Mouse (Mus musculus): Measurements from ENCODE around the gene Atf6.

The Atf6 gene

DNA sequence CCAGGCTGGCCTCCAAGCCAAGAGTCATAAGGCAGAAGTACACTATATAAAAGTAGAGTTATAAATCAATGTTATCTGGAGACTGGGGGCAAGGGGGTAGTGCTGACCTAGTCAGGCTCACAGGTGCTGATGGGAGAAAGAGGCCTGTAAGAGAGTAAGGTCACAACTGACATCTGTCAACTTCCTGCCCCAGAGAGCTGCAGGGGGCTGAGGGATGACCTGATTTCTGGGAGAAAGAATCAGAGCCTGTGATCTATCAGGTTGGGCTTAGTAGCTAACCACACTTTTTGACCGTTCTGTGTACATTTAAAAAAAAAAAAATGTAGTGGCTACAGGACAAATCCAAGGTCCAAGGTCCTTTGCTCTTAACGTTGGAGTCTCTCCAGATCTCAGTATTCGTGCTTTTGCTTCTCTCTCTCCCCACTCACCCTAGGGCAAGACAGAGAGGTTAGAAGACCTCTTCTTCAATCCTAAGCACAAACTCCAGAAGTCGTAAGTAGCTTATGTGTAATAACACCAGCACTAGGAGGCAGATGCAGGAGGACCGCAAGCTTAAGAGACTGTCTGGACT lies 15.4 kb upstream of the Atf6 start:
- DNase-seq (ENCODE audit: low spot score in 2 of 2): no peak

DNA sequence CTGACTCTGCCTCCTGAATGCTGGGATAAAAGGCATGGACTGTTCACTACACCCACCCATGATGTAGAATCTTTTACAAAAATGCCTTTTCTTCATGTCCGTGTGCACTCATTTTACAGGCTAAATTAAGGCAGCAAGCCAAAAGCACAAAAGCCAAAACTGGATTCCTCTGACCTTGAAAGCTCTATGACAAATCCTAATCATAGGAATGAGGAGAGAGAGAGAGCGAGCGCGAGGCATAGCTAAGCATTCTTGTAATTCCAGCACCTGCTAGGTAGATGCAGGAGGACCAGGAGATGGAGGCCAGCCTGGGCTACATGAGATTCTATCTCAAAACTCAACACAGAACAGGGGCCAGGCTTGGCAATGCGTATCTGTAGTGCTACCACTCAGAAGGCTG lies 9.3 kb upstream of the Atf6 start:
- DNase-seq (ENCODE audit: low spot score in 2 of 2): no peak

DNA sequence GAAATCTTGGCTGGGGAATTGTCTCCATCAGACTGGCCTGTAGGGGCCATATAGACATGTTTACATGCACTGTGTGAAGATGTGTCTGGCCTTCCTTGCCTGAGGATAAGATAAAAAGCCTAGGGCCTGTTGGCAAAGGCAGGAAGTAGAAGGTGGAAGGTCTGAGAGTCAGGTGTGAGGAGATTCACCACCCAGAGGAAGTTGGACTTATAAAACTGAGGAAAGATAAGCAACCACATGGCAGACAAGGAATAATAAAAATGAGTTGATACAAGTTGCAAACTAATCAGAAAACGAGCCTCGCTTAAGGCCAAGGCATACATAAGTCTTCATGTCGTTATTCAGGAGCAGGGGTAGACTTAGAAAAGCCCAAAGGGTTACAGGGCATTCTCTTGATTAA lies 8.1 kb upstream of the Atf6 start:
- no peak for DNase-seq (ENCODE audit: low spot score in 2 of 2)

DNA sequence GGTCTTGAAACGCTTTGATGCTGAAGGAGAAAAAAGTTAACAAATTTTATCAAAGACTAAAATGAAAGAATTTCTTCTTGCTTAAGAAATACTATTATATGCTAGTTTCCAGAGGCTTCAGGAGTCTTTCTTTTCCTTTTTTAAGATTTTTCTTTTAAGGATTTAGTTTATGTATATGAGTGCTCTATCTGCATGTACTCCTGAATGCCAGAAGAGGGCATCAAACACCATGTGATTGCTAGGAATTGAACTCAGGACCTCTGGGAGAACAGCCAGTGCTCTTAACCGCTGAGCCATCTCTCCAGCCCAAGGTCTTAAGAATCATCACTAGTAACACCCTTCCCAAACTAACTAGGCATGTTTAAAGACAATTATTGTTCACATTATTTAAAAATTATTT lies 4.4 kb upstream of the Atf6 start:
- no peak for DNase-seq (ENCODE audit: low spot score in 2 of 2)

DNA sequence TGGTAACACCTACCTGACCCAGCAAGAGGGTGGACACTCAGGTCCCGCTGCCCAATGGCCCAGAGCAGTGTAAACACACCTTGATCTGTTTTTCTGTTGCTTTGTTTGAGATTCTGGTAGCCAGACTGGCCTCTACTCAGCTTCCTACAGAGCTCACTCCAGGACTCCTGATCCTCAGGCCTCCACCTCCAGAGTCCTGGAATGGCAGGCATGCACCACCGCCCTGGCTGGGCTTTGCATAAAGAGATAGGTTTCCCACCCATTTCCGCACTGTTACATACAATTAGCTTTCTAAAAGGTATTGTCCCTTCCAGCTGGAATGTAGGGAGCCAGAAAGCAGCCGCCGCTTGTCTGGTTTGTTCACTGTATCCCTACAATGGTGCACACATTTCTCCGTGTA lies 3.8 kb upstream of the Atf6 start:
- no peak for DNase-seq (ENCODE audit: low spot score in 2 of 2)

DNA sequence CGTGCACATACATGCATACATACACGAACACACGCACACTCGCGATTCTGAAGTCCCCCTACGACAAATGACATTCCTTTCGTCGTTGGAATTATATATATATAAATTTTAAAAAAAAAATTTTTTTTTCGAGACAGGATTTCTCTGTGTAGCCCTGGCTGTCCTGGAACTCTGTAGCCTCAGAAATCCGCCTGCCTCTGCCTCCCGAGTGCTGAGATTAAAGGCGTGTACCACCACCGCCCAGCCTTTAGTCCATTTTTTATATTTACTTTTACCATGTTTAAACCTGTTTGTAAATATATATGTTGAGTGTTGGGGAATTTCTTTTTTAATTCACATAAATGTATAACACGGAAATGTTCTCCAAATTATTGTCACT lies 1.3 kb upstream of the Atf6 start:
- DNase-seq (ENCODE audit: low spot score in 2 of 2): no peak

DNA sequence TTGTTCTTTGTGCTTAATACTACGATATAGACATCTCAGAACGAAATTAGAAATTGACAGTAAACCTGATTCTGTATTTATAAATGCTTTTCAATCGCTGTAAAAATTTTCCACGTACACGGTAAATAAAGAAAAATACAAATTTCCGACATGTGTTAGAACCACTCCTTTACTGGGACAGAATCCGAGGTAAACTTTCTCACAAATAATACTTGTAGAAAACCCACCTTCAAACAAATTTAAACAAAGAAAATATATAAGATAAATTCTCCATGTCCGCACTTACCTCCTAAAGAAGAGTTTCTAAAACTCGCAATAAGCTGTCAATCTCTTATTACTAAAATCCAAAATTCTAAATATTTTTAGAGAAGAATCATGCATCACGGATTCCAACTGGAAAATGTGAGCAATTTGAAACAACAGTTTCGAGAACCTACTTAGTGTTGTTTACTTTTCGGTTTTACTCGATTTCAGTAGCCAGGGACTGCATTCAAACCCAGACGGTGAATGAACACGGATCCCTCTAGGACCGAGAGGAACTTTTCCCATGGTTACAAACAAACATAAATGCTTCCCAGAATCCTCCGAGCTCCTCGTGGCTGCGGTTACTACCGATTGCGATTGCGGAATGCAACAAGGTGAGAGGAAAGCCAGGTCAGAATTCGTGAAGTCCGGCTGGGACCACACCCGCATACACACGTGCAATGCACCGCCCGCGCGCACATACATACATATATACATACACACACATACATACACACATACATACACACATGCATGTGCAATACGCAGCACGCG lies 735 bp upstream of the Atf6 start:
- peak; percentile 53 to 58 for DNase-seq (ENCODE audit: low spot score in 2 of 2)

DNA sequence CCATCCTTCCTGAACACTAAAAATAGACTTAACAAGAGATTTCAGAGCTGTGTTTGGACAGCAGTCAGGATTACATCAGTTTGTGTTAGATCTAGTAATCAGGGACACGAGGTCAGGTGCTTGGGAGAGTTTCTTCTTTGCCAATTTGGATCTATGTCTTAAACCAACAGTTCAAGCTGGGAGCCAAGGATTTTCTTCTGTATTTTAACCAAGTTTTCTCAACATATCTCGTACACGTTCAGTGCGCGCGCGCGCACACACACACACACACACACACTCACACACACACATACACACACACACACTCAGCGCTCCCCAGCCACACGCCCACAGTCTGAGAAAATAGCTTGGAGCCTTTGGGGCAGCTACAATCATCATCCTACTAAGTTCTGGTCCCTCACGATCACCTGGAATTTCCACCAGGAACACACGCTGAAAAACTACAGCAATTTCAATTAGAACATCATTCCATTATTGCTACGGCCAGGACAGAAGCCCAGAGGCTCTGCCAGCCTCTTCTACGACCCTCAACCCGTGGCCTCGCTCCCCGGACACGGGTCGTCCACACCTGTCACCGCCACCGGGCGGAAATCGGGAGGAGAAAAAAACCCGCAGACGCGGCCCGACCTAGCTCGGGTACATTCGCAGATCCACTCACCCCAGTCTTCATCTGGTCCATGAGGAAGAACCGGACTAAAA lies 430 bp downstream of the Atf6 start:
- DNase-seq (ENCODE audit: low spot score in 2 of 2): peak in 1 of 2 experiments; percentile 48

DNA sequence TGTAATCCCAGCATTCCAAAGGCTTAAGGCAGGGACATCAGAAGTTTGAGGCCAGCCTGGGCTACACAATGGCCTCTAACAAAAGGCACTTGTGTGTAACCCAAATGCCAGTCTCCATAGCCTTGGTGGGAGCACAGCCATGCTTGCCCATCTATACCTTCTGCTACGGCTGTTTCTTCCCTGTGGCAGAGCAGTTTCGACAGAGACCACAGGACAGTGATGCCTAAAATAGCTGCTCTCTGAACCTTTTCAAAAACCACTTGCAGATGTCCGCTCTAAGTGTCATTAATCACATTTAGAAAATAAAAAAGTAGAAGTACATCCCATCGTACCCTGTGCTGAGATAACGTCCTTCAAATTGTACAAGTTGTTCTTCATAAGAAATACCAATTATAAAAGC lies 2.2 kb downstream of the Atf6 start:
- no peak for DNase-seq (ENCODE audit: low spot score in 2 of 2)

DNA sequence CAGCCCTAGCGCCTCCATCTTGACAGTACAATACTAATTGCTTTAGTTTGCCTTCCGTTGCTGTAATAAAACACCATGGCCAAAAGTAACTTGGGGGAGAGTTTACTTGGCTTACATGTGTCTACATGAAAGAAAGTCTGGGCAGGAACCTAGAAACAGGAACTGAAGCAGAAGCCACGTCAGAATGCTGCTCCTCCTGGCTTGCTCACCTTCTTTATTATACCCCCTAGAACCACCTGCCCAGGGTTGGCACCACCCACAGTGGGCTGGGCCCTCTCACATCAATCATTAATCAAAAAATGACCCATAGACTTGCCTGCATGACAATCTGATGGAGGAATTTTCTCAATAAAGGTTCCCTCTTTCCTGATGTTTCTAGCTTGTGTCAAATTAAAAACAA lies 2.8 kb downstream of the Atf6 start:
- no peak for DNase-seq (ENCODE audit: low spot score in 2 of 2)

DNA sequence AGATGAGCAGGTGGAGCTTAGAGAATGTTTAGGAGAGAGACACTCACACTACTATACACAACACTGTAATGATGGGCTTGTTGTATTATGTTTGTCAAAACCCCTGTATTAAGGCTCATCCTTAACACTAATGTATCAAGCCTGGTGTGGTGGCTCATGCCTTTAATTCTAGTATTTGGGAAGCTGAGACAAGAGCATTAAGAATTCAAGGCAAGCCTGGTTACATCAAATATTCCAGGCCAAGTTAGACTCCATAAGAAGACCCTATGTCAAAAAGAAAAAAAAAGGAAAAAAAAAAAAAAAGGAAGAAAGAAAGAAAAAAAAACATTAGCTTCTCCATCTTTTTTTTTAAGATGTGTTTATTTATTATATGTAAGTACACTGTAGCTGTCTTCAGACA lies 3.3 kb downstream of the Atf6 start:
- no peak for DNase-seq (ENCODE audit: low spot score in 2 of 2)

DNA sequence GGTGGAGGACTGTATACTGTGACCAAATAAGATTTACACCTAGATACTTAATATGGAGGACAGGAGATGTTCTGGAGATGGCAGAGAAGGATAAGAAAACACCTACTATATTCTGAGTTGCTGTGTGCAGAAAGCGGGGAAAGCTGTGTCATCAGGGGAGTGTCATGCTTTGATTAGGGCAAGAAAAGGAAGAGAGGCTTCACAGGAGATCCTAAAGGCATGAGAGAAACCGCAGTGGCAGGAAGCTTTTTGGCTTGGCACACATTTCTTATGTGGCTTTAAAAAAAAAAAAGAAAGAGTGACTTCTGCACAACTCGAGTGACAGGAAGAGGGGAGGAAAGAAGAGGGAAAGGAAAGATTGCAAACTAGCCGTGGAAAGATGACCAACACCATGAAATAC lies 4.5 kb downstream of the Atf6 start:
- DNase-seq (ENCODE audit: low spot score in 2 of 2): no peak

DNA sequence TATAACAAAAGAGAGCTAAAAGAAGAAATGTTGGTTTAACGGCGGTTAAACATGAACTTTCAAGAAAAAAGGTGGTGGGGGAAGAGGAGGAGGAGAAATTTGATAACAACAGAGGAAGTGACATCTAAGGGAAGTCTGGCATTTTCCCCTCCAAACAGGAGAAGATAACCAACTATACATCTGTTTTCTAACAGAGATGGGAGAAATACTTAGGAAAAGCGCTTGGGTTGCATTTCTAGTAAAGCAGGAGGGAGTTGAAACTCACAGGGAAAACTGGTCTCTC lies 5.2 kb downstream of the Atf6 start:
- no peak for DNase-seq (ENCODE audit: low spot score in 2 of 2)

DNA sequence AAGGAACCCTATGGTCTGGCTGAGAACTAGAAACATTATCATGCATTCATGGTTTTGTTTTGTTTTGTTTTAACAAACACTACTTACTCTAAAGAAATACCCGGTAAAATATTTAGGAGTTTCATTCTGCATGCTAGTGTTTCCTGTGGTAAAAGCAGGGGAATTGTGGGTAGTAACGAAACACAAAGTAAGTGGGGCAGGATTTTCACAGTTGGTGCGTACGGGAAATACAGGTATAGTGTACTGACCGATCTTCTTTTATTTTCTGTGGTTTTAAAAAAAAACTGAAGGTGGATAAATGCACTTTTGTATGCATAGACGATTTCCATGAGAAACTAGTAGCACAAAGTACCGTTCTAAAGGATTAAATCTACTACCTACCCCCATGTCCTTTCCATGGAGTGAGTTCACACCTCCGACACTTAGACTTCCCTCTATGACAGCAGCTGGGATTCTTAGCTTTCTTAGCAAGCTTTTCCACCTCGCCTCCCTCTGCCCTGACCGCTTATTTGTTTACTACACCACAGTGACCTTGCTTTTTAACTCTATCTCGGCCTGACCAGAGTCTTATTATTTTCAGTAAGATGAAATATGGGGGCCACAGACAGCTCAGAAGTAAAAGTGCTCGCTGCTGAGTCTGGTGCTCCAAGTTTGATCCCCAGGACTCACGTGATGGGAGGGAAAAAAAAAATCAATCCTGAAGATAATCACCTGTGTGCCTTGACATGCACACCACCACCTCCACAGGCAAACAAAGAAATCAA lies 5.7 kb downstream of the Atf6 start:
- no peak for DNase-seq (ENCODE audit: low spot score in 2 of 2)

DNA sequence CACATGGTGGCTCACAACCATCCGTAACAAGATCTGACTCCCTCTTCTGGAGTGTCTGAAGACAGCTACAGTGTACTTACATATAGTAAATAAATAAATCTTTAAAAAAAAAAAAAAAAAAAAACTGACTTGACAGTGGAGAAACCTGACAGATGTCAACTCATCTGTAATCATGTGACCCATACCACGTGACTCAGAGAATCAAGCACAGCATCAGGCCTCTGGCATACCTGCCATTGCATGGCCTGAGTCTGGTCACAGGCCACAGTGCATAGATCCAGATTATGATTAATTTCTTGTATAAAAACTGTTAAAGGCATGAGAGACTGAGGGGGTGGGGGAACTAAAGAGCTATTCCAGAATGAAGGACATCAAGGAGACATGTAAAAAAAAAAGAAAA lies 8.7 kb downstream of the Atf6 start:
- DNase-seq (ENCODE audit: low spot score in 2 of 2): no peak

DNA sequence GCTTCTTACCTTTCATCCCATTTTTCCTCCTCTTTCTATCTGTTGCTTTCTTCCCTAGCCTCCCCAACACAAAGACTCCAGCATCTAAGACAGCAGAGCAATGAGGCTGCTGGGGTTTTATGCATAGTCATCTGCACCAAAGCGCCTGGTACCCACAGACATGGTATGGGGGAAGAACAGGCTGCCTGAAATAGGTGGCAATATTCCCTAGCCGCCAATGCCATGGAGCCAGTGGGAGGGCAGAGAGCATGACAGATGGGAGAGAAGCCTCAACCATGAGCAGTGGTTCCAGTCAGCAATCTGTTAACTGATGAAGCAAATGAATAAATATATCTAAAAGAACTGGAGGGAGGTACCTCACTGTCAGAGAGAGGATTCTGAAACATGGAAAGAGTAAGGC lies 10.2 kb downstream of the Atf6 start:
- DNase-seq (ENCODE audit: low spot score in 2 of 2): no peak

DNA sequence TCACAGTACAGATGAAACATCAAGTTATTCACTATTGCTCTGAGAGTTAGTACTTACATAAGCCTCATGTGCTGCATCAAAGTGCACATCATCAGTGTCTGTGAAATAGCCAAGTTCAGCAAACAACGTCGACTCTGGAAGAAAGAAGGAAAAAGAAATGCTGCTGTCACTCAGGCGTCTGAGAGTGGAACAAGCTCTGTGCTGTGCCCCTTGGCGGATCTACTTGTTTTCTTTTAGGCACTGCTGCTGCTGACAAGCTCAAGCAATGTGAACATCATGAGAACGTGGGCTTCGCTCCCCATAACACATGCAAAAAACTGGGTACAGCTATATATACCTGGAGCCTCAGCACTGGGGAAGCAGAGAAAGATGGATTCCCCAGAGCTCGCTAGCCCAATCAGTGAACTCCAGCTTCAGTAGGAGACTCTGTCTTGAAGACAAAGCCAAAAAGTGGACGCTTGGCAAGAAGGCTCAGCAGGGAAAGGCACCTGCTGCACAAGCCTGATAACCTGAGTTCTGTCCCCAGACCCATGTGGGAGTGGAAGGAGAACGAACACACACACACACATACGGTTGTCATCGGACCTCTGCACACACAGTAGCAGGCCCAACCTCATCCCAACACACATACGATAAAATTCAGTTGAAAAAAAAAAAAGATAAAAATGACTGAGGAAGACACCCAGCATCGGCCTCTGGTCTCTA lies 12.4 kb downstream of the Atf6 start:
- DNase-seq (ENCODE audit: low spot score in 2 of 2): no peak

DNA sequence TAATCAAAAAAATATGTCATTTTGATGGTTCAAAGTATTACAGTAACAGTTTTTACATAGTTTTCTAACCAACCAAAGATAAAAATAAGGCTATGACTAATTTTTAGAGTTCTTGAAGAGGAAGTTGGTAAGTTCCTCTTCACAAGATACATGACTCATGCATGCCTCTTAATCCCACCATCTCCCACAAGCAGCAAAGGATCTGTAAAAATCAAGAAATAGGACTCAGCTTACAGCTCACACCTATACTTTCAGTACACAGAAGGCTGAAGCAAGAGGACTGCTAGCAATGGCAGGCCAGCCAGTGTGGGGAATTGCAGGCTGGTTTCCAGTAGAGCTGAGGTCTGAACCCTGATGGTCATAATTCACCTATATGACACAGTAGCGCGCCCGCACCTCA lies 14.0 kb downstream of the Atf6 start:
- no peak for DNase-seq (ENCODE audit: low spot score in 2 of 2)

DNA sequence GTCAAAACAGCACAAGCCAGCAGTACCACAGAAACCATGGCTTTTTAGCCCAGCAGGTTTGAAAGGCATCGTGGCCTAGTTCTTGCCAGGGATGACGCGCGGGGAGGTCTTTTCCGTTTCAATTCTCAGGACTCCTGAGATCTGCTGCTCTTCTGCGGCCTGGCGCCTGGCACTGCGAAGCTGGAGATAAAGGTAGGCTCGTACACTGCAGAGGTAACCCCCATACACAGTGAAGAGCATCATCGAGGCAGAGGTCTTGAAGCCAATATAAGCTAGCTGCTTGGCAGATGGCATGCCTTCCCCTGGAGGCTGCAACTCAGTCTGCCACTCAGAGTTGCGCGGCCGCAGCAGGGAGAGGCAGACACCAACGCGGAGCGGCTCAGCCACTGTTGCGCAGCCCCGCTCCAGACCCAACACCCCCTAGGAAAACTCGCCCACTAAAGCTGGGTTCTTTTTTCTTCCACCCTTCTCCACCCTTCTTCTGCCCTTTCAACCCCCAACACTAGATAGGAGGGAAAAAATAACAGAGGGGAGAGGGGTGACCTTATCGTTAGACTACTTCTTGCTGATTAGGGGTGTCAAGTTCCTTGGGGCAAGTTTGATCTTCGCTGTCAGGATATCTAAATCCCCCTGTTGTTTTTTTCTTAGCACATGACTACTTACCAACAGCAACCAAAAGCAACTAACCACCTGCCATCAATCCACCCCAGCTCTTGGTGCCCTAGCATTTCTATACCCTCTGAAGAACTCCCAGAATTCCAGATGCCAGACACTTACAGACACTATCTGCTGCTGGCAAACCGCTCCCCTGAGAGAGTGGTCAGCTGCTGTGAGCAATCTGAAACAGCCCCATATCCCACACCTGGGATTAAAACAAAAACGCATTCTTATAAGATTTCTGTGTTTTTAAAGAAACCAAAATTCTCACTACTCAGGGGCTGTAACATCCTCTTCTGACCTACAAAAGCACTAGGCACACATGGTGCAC lies 16.6 kb downstream of the Atf6 start:
- no peak for DNase-seq (ENCODE audit: low spot score in 2 of 2)

DNA sequence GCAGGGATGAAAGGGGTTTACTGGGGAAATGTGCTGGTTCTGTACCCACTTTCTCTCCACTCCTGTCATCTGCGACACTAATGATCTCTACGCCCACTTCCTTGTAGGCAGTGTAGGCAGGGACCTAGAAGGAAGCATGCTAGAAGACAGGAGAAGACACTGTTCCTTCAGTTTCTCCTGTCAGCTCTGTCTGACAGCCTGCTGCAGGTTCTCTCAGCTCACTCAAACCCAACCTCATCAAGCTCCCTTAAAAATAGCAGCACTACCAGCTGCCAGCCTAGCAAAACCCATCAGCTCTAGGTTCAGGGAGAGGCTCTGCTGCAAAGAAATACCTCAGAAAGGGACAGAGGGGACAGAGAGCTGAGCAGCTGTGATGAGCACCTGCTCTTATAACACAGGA lies 17.6 kb downstream of the Atf6 start:
- DNase-seq (ENCODE audit: low spot score in 2 of 2): no peak

Measured in spleen, postnatal 10 days (tissue).